In the genomic region with DNA sequence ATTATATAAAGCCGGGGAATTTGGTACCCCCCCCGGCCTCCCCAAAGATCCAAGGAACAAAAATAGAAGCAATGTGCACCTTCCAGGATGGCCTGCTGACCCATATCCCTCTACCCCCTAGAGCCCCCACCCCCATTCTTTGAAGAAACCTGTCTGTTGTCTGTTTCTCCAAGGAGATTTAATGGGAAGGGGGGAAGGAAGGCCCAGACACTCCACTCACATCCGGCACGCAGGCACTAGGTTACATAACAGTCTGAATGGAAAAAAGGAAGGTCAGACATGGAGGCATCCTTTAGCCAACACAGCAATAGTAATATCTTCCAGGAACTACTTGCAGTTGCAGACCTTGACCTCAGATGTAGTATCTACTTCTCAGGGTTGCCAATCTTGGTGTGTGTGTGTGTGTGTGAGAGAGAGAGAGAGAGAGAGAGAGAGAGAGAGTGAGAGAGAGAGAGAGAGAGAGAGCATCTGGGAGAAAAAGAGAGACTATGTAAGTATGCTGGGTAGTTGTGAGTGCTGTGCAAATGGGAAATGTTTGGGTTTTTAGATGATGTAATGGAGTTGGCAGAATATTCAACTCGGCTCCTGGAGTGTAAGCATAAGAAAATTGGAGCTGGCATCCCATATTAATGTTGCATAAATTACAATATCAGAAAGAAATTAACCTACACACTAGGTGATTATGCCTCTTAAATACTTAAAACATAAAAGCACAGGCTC, we compare ENCODE assay signal across 7 mouse cellular contexts. TPM values are rescaled to one million over a fixed set of nuclear protein-coding genes. Genes with fewer than 3 reads are reported as not detected.
DNase-seq lines count a peak whose midpoint lies in the region; ATAC-seq and TF ChIP-seq lines count a peak whose summit lies in the region.

No protein-coding gene starts in this region.

- no peak for ATAC-seq in heart, postnatal 0 days (ENCODE audit: insufficient read depth, low read depth)
- no peak for ATAC-seq in midbrain, embryonic 12.5 days (ENCODE audit: low FRiP score, low read depth)
- no peak for ATAC-seq in erythroblast, adult 5-6 weeks (replicated peaks; ENCODE audit: low FRiP score, poor library complexity, severe bottlenecking)
- no peak for ATAC-seq in activated CD4-positive, CD25-positive, alpha-beta regulatory T cell, adult 4 months

- no peaks in the 10 kb centered on the region for H3K4me1 ChIP-seq in heart, postnatal 0 days (ENCODE audit: control insufficient read depth, insufficient read depth)
- H3K4me1 ChIP-seq in midbrain, embryonic 12.5 days = peaks cover 29% of the 10 kb centered on the region

- peak overlapping the region; percentile 84; the same call in 1 of the 2 replicates for H3K4me3 ChIP-seq in layer of hippocampus, adult 2 months
- H3K4me3 ChIP-seq in heart, postnatal 0 days (ENCODE audit: low read depth, low read length) = no peak overlapping the region
- H3K4me3 ChIP-seq in midbrain, embryonic 12.5 days = no peak overlapping the region

- H3K27ac ChIP-seq in layer of hippocampus, adult 2 months = peak overlapping the region; percentile 92
- H3K27ac ChIP-seq in heart, postnatal 0 days (ENCODE audit: low read depth) = no peak overlapping the region
- no peak overlapping the region for H3K27ac ChIP-seq in midbrain, embryonic 12.5 days (replicated peaks)

- no peak for TF ChIP-seq CTCF in layer of hippocampus, adult 2 months (conservative IDR thresholded peaks at IDR 0.05)
- TF ChIP-seq CTCF in heart, postnatal 0 days (IDR thresholded peaks at IDR 0.05; ENCODE audit: low read depth) = no peak

- TF ChIP-seq EP300 in heart, postnatal 0 days (IDR thresholded peaks at IDR 0.05; ENCODE audit: low read depth) = no peak

- H3K9me3 ChIP-seq in heart, postnatal 0 days (replicated peaks; ENCODE audit: control insufficient read depth, low read length) = no peaks in the 10 kb centered on the region
- no peaks in the 10 kb centered on the region for H3K9me3 ChIP-seq in midbrain, embryonic 12.5 days

- no peaks in the 10 kb centered on the region for H3K36me3 ChIP-seq in heart, postnatal 0 days (replicated peaks; ENCODE audit: control insufficient read depth, insufficient read depth, low read length)
- H3K36me3 ChIP-seq in midbrain, embryonic 12.5 days = no peaks in the 10 kb centered on the region

- H3K27me3 ChIP-seq in heart, postnatal 0 days (ENCODE audit: control insufficient read depth, insufficient read depth, low read length) = no peaks in the 10 kb centered on the region
- peaks cover 5% of the 10 kb centered on the region for H3K27me3 ChIP-seq in midbrain, embryonic 12.5 days

- DNase-seq in layer of hippocampus, adult 2 months (ENCODE audit: low spot score in 2 of 2) = no peak
- no peak for DNase-seq in layer of hippocampus, adult 9-10 months (ENCODE audit: low spot score)
- peak; percentile 19 to 28 for DNase-seq in cerebellum, postnatal 10 days
- peak; percentile 7 for DNase-seq in heart, postnatal 0 days (ENCODE audit: low spot score)

- no peak overlapping the region for H3K9ac ChIP-seq in heart, postnatal 0 days (replicated peaks; ENCODE audit: low read depth, low read length)
- H3K9ac ChIP-seq in midbrain, embryonic 12.5 days (replicated peaks) = no peak overlapping the region

- WGBS in heart, postnatal 0 days = 58% methylated on average over 5 of the region's 5 CpGs
- 59% methylated on average over 5 of the region's 5 CpGs for WGBS in midbrain, embryonic 12.5 days

- no peak overlapping the region for H3K4me2 ChIP-seq in heart, postnatal 0 days (ENCODE audit: low read depth, low read length)
- H3K4me2 ChIP-seq in midbrain, embryonic 12.5 days (replicated peaks) = peak overlapping the region; percentile 92; the same call in 1 of the 2 replicates

RNA-seq across cellular contexts. Expression of gene Rora, which starts 2.6 kb away (rescaled TPM):
- total RNA-seq in layer of hippocampus, adult 2 months (2021) = 10 to 100 TPM; 32.0 to 35.6 TPM
- total RNA-seq in heart, postnatal 0 days (2014; rRNA removed; ENCODE audit: low replicate concordance) = 6.2 and 7.9 TPM in 2 replicates
- polyA plus RNA-seq in heart, postnatal 0 days (2015; fragmentation: Nextera tagmentation; extraction: Ambion mirVana) = 9.8 and 11.3 TPM in 2 replicates
- 6.9 and 8.9 TPM in 2 replicates for polyA plus RNA-seq in midbrain, embryonic 12.5 days (2016; fragmentation: Nextera tagmentation; extraction: Ambion mirVana)
- total RNA-seq in erythroblast, adult 5-6 weeks (2015; ENCODE audit: low replicate concordance) = not detected in 2 replicates
- total RNA-seq in erythroblast, adult 5-6 weeks (2017; ENCODE audit: low replicate concordance) = 0.17 and 0.42 TPM in 2 replicates
- 10 to 100 TPM; 63.0 TPM for polyA plus RNA-seq in activated CD4-positive, CD25-positive, alpha-beta regulatory T cell, adult 4 months (2017; shearing (Covaris generic))

Comparison
In these comparisons a context has a peak if more than half of its experiments do, and no peak if none do; other contexts are left out.
1. DNase-seq: peak in cerebellum, postnatal 10 days (2 of 2) and heart, postnatal 0 days (single experiment); none in layer of hippocampus, adult 2 months (0 of 2) and layer of hippocampus, adult 9-10 months (single experiment).